Mouse (Mus musculus) embryonic facial prominence, embryonic 11.5 days (tissue): ENCODE measurements around the gene Il17f. TPM values are rescaled to one million over a fixed set of nuclear protein-coding genes. Genes with fewer than 3 reads are reported as not detected.

ENCODE experiments used
- ATAC-seq: fragments of 200-750 bp; cut with Nextera tagmentation; replicated peaks from 2 replicates; pipeline ENCODE4 v1.8.0; 2017; ENCODE audit warnings: low read depth; ENCODE audit not compliant: insufficient number of reproducible peaks, low FRiP score, low TSS enrichment
- DNase-seq: peaks from one replicate; pipeline ENCODE4 v3.0.0-alpha.2; 2015; ENCODE audit warnings: low spot score
- H3K27ac ChIP-seq: fragments of 300-500 bp; sonication (generic); replicated peaks from 2 replicates; pipeline ENCODE4 v1.5.1; 2014; ENCODE audit warnings: mild to moderate bottlenecking, low read depth, low read length, control low read depth
- H3K27me3 ChIP-seq: fragments of 300-500 bp; sonication (generic); 2 replicates; pipeline ENCODE4 v1.6.1; 2014; ENCODE audit warnings: mild to moderate bottlenecking, low read length, moderate library complexity, mixed read lengths; ENCODE audit not compliant: control insufficient read depth, insufficient read depth
- H3K36me3 ChIP-seq: fragments of 300-500 bp; sonication (generic); replicated peaks from 2 replicates; pipeline ENCODE4 v1.6.1; 2014; ENCODE audit warnings: low read depth, mild to moderate bottlenecking, low read length, moderate library complexity, mixed read lengths; ENCODE audit not compliant: control insufficient read depth, insufficient read depth
- H3K4me1 ChIP-seq: fragments of 300-500 bp; sonication (generic); 2 replicates; pipeline ENCODE4 v1.6.1; 2014; ENCODE audit warnings: low read length, mixed read lengths; ENCODE audit not compliant: control insufficient read depth, insufficient read depth
- H3K4me2 ChIP-seq: fragments of 300-500 bp; sonication (generic); 2 replicates; pipeline ENCODE4 v1.6.1; 2014; ENCODE audit warnings: low read depth, mild to moderate bottlenecking, control low read depth, low read length, moderate library complexity
- H3K4me3 ChIP-seq: fragments of 300-500 bp; sonication (generic); 2 replicates; pipeline ENCODE4 v1.5.1; 2014; ENCODE audit warnings: low read depth, low read length, control low read depth
- H3K9ac ChIP-seq: fragments of 300-500 bp; sonication (generic); replicated peaks from 2 replicates; pipeline ENCODE4 v1.6.1; 2014; ENCODE audit warnings: mild to moderate bottlenecking, control low read depth, low read length
- H3K9me3 ChIP-seq: fragments of 300-500 bp; sonication (generic); replicated peaks from 2 replicates; pipeline ENCODE4 v1.6.1; 2016; ENCODE audit warnings: mild to moderate bottlenecking, low read length, inconsistent platforms, mixed read lengths; ENCODE audit not compliant: control insufficient read depth
- WGBS: fragments of 180-500 bp; shearing (Covaris S2); extraction: QIAGEN DNeasy Blood & Tissue Kit; methylation state at CpG from one replicate; pipeline ENCODE4 v1.1.7; 2014; 5-methylcytosine and 5-hydroxymethylcytosine counted together
- polyA plus RNA-seq: library from polyadenylated mRNA; unstranded; fragments of >200 nt; fragmentation: Nextera tagmentation; extraction: Ambion mirVana; gene quantifications from 2 replicates; pipeline ENCODE4 v1.2.1, GENCODE M21; 2014

Gene Il17f
- polyA plus RNA-seq, 1 experiment from 2014 or later, result not detected

DNA sequence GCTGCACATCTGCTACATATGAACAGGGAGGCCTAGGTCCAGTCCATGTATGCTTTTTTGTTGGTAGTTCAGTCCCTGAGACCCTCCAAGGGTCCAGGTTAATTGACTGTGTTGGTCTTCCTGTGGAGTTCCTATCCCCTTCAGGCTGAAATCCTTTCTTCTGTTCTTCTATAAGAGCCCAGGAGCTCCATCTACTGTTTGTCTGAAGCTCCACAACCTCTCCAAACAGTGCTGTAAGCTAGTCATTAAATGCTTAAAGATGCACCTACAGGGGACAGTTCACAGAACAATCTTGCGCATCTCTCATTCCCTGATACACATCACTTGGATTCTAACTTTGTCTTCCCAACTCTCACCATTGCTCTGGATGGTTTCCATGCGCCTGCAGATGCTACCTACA is 51.9 kb downstream of the Il17f start:
- no peaks in the 10 kb centered on the region for H3K9me3 ChIP-seq
- DNase-seq (no peak), ATAC-seq (no peak)
- no peak overlapping the region for H3K9ac ChIP-seq
- H3K36me3 ChIP-seq, result no peaks in the 10 kb centered on the region
- no peak overlapping the region for H3K4me3 ChIP-seq
- H3K4me2 ChIP-seq, result no peak overlapping the region
- no peak overlapping the region for H3K27ac ChIP-seq
- H3K4me1 ChIP-seq, result no peaks in the 10 kb centered on the region
- no peaks in the 10 kb centered on the region for H3K27me3 ChIP-seq
- WGBS, result 81% methylated on average over 2 of the region's 2 CpGs

DNA sequence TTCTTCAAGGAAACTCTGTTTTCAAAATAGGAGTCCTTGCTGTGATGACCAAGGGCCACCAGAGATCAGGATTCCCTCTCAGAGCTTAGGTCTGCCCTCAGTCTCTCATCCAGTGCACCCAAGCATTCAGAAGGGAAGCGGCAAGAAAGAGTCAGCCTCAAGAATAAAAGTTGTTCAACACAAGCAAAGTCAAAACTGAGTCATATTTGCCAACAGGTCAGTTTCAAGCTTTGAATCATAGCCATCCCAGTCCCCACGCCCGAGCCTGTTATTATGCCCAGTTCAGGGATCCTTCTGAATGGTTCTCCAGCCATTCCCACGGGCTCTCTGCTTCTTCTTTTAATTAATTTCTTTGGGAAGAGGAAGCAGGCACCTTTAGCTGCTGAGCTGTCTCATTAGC is 53.8 kb downstream of the Il17f start:
- Histone ChIP-seq H3K4me2 (no peak overlapping the region), H3K27ac (no peak overlapping the region), H3K36me3 (no peaks in the 10 kb centered on the region), H3K27me3 (no peaks in the 10 kb centered on the region), H3K9me3 (no peaks in the 10 kb centered on the region), H3K9ac (no peak overlapping the region), H3K4me1 (no peaks in the 10 kb centered on the region), H3K4me3 (no peak overlapping the region)
- no peak for DNase-seq
- ATAC-seq, result no peak
- WGBS, result 85% methylated on average over 4 of the region's 4 CpGs

DNA sequence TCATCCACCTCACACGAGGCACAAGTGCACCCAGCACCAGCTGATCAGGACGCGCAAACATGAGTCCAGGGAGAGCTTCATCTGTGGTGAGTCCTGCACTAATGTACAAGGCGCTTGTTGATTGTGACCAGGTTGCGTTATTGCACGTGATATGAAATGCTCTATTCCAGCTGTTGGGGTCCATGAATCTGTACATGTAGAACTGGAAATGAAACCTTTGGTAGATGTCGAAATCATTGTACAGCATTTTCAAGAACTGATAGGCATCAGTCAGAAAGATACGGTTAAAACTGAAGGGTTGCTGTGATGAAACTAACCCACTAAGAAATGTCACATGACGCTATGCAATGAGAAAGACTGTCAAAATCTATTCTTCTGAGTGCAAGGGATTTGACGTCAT is 59.5 kb downstream of the Il17f start, which contains the start of gene Il17a:
TSS of gene Il17a (plus strand) at position 3 of the 400 bp plus-strand sequence.
- WGBS, result 94% methylated on average over 10 of the region's 10 CpGs
- no peaks in the 10 kb centered on the region for H3K27me3 ChIP-seq
- H3K36me3 ChIP-seq, result no peaks in the 10 kb centered on the region
- no peak within 1 kb of the TSS for H3K4me3 ChIP-seq
- no peak for DNase-seq
- H3K9me3 ChIP-seq, result no peaks in the 10 kb centered on the region
- H3K27ac ChIP-seq, result no peak within 1 kb of the TSS
- no peak within 1 kb of the TSS for H3K4me2 ChIP-seq
- no peak within 1 kb of the TSS for H3K9ac ChIP-seq
- no peak for ATAC-seq
- H3K4me1 ChIP-seq, result no peaks in the 10 kb centered on the region

Other genes with a start within 250 kb of the Il17f start
- gene Pkhd1, start 172.6 kb downstream of the Il17f start, polyA plus RNA-seq, result not detected in 2 replicates
- gene Il17a, start 59.7 kb downstream of the Il17f start, polyA plus RNA-seq, result not detected in 2 replicates
- 219 TPM in 2 replicates for gene Mcm3, start 29.7 kb upstream of the Il17f start, polyA plus RNA-seq
- 5.7 and 6.6 TPM in 2 replicates for gene Paqr8, start 100.0 kb upstream of the Il17f start, polyA plus RNA-seq
- 2.7 and 2.8 TPM in 2 replicates for gene Efhc1, start 161.0 kb upstream of the Il17f start, polyA plus RNA-seq